Mouse (Mus musculus) heart, adult 11 months (tissue): ENCODE measurements around the gene Esp34.

ENCODE experiments used
- DNase-seq: peaks from one replicate; pipeline ENCODE4 v3.0.0; 2022

Esp34 gene

GRCm38 (mm10) chr17:38553892-38554291, at the start of gene Esp34:
Gene Esp34 (plus strand): TSS chr17:38554192.
- DNase-seq = no peak

DNA sequence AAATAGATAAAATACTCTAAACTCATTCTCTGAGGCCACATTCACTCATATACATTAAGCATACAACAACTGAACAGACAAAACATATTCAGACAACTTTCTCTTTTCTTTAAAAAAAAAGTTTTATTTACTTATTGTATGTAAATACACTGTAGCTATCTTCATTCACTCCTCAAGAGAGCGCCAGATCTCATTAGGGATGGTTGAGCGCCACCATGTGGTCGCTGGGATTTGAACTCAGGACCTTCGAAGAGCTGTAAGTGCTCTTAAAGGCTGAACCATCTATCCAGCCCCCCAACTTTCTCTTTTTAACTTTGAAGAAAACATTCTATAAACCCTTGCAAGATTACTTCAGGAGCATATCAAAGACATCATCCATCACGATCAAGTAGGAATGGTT, 8.5 kb downstream of the Esp34 start:
- DNase-seq = no peak
